Mouse (Mus musculus) megakaryocyte progenitor cell, adult 5-6 weeks (primary cell): ENCODE results near the gene Zcrb1. TPM values are rescaled to one million over a fixed set of nuclear protein-coding genes. Genes with fewer than 3 reads are reported as not detected.

Source experiments
- ATAC-seq: replicated peaks from 2 replicates; pipeline ENCODE4 v1.8.0; 2016; ENCODE audit warnings: mild to moderate bottlenecking, moderate TSS enrichment, inconsistent platforms; ENCODE audit not compliant: poor library complexity
- total RNA-seq, 2 experiments: library from RNA; stranded (forward) in 1 of 2; stranded (reverse) in 1 of 2; fragments of 157-497, 149-512 nt in 1 of 2; fragments of 200-1000 nt in 1 of 2; gene quantifications; 2 replicates each; pipeline versions ENCODE4 v1.2.3 to v1.2.4; 2015 to 2017

The Zcrb1 gene
- total RNA-seq, 2 experiments from 2014 or later, result 88.5 to 134 TPM

DNA sequence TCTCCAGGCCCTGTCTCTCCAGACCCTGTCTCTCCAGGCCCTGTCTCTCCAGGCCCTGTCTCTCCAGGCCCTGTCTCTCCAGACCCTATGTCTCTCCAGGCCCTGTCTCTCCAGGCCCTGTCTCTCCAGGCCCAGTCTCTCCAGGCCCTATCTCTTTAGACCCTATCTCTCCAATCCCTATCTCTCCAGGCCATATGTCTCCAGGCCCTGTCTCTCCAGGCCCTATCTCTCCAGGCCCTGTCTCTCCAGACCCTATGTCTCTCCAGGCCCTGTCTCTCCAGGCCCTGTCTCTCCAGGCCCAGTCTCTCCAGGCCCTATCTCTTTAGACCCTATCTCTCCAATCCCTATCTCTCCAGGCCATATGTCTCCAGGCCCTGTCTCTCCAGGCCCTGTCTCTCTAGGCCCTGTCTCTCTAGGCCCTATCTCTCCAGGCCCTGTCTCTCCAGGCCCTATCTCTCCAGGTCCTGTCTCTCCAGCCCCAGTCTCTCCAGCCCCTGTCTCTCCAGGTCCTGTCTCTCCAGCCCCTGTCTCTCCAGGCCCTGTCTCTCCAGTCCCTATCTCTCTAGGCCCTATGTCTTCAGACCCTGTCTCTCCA is 25.5 kb downstream of the Zcrb1 start:
- ATAC-seq, result 0 out of 2 replicates have a peak, but pooled peaks have one; percentile 26

DNA sequence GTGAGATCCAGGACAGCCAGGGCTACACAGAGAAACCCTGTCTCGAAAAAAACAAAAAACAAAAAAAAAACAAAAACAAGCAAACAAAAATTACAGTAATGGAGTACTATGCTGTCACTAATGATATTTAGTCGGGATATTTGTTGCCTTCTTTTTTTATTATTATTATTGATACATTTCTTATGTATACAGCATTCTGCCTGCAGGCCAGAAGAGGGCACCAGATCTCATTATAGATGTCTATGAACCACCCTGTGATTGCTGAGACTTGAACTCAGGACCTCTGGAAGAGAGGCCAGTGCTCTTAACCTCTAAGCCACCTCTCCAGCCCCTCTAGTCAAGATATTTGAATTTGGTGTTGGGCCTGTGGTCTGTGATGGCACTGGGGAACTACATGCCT is 26.3 kb downstream of the Zcrb1 start:
- ATAC-seq, result no peak

DNA sequence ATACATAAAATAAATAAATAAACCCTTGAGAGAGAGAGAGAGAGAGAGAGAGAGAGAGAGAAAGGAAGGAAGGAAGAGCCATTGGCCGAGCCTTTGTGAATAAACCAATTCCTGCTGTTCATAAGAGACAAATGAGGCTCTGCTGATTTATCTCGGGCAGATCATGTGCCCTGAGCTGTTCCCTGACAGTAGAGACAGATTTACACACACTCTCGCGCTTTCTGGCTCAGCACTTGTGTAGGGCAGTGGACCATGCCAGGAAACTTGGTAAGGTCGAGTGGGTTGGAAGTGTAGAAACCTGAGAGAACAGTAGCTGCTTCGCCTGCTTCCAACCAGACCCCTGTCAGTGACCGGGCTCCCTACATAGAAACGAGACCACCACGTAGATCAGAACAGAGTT is 29.6 kb downstream of the Zcrb1 start:
- ATAC-seq, result no peak

DNA sequence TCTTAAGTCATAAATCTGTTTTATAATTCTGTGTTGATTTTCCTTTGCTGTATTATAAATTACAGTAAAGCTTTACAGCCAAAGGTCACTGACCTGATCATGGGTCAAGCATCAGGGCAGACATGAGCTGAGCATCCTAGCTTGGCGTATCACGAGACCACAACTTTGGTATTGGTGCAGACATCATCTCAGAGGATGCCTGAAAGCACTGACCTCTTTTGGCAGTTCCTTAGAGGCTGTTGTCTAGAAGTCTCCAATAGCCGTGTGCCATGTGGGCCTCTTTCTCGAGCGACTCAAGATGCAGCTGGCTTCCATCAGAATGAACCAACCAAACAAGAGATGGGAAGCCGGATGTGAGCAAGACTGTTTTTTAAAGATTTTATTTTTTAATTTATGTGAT is 32.6 kb downstream of the Zcrb1 start:
- no peak for ATAC-seq

DNA sequence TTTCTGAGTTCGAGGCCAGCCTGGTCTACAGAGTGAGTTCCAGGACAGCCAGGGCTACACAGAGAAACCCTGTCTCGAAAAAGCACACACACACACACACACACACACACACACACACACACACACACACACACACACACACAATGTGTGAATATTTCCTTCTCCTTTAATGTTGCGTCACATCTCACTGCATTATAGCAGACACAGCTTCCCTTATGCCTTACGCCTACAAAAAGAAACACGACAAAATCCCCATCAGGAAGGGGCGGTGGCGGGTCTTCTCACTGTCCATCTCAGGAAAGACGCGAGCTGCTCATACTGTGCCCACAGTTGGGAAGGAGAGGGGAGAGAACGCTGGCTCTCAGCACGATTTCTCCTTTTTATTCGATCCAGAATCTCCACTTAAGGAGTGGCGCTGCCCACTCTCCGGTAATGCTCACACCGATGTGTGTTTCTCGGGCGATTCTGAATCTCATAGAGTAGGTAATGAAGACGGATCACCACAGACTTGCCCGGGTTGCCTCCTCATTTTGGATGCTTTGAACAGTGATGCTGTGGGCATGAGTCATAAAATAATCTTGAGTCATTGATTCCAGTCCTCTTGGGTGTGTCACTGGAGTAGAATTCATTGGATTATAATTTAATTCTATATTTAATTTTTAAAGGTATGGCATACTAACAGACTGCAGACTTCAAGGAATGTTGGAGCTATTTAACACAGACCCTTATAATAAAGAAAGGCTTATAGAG is 39.6 kb downstream of the Zcrb1 start:
- ATAC-seq, result peak; percentile 79

DNA sequence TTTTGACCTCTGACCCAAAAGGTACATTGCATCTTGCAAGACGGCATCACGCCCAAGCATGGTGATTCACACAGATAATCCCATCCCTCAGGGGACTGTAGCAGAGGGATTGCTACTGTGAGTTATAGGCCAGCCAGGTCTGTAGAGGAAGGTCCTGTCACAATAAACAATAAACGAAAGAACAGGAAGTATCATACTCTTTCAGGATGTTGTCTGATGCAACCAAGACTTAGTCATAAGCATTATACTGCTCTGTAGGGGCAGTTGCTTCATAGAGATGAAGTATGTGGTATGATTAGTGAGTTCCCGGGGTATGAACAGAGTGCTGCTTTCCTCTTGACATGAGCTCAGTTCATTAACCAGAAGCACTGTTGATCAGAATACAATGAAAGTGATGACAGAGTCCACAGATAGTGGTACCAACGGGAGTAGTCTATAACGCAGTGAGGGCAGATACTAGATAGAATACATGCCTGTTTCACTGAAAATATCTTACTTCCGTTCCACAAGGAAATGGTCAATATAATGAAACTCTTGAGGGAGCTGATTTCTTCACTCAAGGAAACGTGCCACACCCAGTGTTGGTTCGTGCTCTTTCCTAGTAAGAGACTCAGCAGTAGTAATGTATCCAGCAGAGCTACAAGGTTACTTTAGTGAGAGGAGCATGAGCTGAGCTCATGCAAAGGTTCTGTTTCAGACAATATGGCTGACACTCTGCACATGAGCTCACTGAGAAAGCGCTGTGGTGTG is 57.3 kb downstream of the Zcrb1 start:
- ATAC-seq, result peak; percentile 71

DNA sequence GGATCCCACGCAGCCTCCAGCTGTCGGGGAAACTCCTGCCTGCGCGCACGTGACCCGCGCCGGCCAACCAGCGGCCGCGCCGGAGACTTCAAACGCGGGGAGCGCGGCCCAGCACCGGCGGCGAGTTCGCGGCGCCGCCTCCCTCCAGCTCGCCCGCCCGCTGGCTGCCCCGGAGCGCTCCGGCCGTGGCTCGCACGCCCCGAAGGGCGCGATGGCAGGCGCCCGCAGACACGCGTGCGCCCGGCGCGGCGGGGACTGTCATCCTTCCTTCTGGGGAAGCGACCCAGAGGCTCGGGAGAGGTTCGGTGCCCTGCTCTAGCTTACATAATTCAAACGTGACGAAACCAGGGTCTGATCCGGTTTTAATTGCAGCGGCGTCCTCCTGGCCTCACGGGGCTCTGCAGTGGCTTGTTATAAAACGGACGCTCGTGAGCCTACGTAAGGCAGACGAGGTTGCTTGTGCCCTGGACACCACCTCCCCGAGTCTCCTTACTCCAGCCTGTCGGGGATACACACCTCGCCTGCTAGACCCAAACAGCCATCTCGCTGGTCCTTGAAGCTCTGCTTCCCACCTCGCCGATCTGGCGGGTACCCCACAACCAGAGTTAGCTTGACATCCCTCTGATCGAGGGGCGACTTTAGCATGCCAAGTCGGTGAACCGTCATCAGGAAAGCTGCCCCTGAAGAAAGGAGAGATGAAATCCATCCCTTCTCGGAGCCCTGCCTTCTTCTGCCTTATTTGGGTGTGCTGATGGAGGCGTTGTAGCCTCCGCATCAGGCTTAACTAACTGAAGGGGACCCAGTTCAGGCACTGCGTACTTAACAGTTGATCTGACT is 61.0 kb downstream of the Zcrb1 start, which contains the start of gene Yaf2:
TSS of gene Yaf2 (minus strand) at position 11 of the 837 bp plus-strand sequence.
- peak; percentile 61 for ATAC-seq

DNA sequence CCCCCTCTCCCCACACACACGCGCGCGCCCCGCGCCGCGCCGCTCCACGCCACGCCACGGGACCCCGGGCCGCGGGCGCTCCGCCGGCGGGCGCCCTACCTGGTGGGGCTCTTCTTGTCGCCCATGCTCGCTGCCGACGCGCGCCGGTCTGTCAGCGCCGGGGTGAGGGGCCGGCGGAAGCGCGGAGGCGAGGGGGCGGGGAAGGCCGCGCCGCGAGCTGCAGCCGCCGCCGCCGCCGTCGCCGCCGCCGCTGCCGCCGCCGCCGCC is 61.5 kb downstream of the Zcrb1 start:
- ATAC-seq, result no peak

Other genes starting within 250 kb of the Zcrb1 start
- gene Gxylt1, start 123.2 kb downstream of the Zcrb1 start, total RNA-seq (2015), result 24.4 and 26.4 TPM in 2 replicates
- 36.5 and 42.5 TPM in 2 replicates for gene Gxylt1, start 123.2 kb downstream of the Zcrb1 start, total RNA-seq (2017)
- 50.3 and 63.2 TPM in 2 replicates for gene Yaf2, start 61.4 kb downstream of the Zcrb1 start, total RNA-seq (2015)
- gene Yaf2, start 61.4 kb downstream of the Zcrb1 start, total RNA-seq (2017), result 25.0 and 30.3 TPM in 2 replicates
- gene Pphln1, start within 50 bp of the Zcrb1 start, total RNA-seq (2015), result 77.9 and 90.0 TPM in 2 replicates
- gene Pphln1, start within 50 bp of the Zcrb1 start, total RNA-seq (2017), result 47.8 and 51.6 TPM in 2 replicates
- gene Prickle1, start 197.6 kb upstream of the Zcrb1 start, total RNA-seq (2015), result 1.8 and 2.0 TPM in 2 replicates
- 1.7 and 2.3 TPM in 2 replicates for gene Prickle1, start 197.6 kb upstream of the Zcrb1 start, total RNA-seq (2017)